Mouse (Mus musculus) gastrocnemius, postnatal 36 days (tissue): ENCODE measurements around the gene Ppp6r2. TPM values are rescaled to one million over a fixed set of nuclear protein-coding genes. Genes with fewer than 3 reads are reported as not detected.

ENCODE experiments used
- microRNA-seq, 2 experiments: library from miRNA; unstranded; fragments of <30 nt; microRNA quantifications; one replicate each; pipeline ENCODE4 v1.2.0; 2021
- total RNA-seq, 2 experiments: library from RNA; stranded (reverse); gene quantifications; 2 replicates each; pipeline ENCODE4 v1.2.3; 2021

Gene Ppp6r2
- total RNA-seq, 2 experiments from 2014 or later = 81.0 to 85.9 TPM

Small RNA genes within 50 kb of the gene (microRNA-seq; reads per million reads assigned to microRNA genes)
- gene Mir6958 = 0.72 to 0.74 reads per million in 2 experiments
- 0.36 to 0.74 reads per million in 2 experiments for gene Mir6959
- gene Mir7118 = 0 to 0.36 reads per million in 2 experiments

Other genes starting within 250 kb of the Ppp6r2 start
- gene Mlc1, start 232.5 kb upstream of the Ppp6r2 start, total RNA-seq = not detected
- gene Mov10l1, start 228.6 kb upstream of the Ppp6r2 start, total RNA-seq = not detected
- not detected for gene Panx2, start 151.8 kb upstream of the Ppp6r2 start, total RNA-seq
- gene Trabd, start 136.4 kb upstream of the Ppp6r2 start, total RNA-seq = 10 to 100 TPM; 29.5 to 29.7 TPM
- 10 to 100 TPM; 12.5 to 14.4 TPM for gene Selenoo, start 122.5 kb upstream of the Ppp6r2 start, total RNA-seq
- gene Tubgcp6, start 88.4 kb upstream of the Ppp6r2 start, total RNA-seq = 1 to 10 TPM; 7.0 to 8.0 TPM
- gene Hdac10, start 82.9 kb upstream of the Ppp6r2 start, total RNA-seq = 1 to 10 TPM; 4.9 to 6.4 TPM
- gene Mapk12, start 70.8 kb upstream of the Ppp6r2 start, total RNA-seq = 100 to 1,000 TPM; 131 to 136 TPM
- gene Mapk11, start 61.9 kb upstream of the Ppp6r2 start, total RNA-seq = 1 to 10 TPM in 1 of 2 experiments, under 1 TPM in 1; 0.79 to 1.1 TPM
- 1 to 10 TPM; 8.9 to 9.6 TPM for gene Plxnb2, start 30.8 kb upstream of the Ppp6r2 start, total RNA-seq
- gene Dennd6b, start 15.1 kb upstream of the Ppp6r2 start, total RNA-seq = 1 to 10 TPM; 7.6 to 9.0 TPM
- 10 to 100 TPM; 62.0 to 62.1 TPM for gene Sbf1, start 103.8 kb downstream of the Ppp6r2 start, total RNA-seq
- gene Adm2, start 111.2 kb downstream of the Ppp6r2 start, total RNA-seq = not detected
- not detected for gene Miox, start 122.8 kb downstream of the Ppp6r2 start, total RNA-seq
- 10 to 100 TPM; 12.0 to 12.6 TPM for gene Lmf2, start 144.1 kb downstream of the Ppp6r2 start, total RNA-seq
- 10 to 100 TPM; 36.7 to 43.0 TPM for gene Ncaph2, start 144.2 kb downstream of the Ppp6r2 start, total RNA-seq
- gene Sco2, start 162.3 kb downstream of the Ppp6r2 start, total RNA-seq = 10 to 100 TPM; 12.0 to 19.1 TPM
- under 1 TPM; 0.35 to 0.48 TPM for gene Tymp, start 165.5 kb downstream of the Ppp6r2 start, total RNA-seq
- gene Odf3b, start 167.7 kb downstream of the Ppp6r2 start, total RNA-seq = under 1 TPM; 0.42 to 0.87 TPM
- not detected for gene Klhdc7b, start 173.4 kb downstream of the Ppp6r2 start, total RNA-seq
- gene Syce3, start 198.9 kb downstream of the Ppp6r2 start, total RNA-seq = not detected
- 100 to 1,000 TPM; 255 to 278 TPM for gene Cpt1b, start 214.3 kb downstream of the Ppp6r2 start, total RNA-seq
- gene C730034F03Rik, start 218.0 kb downstream of the Ppp6r2 start, total RNA-seq = under 1 TPM; 0.20 to 0.47 TPM
- gene Gm44502, start 218.1 kb downstream of the Ppp6r2 start, total RNA-seq = 1 to 10 TPM in 1 of 2 experiments, not detected in 1; 1.5 TPM
- gene Chkb, start 218.4 kb downstream of the Ppp6r2 start, total RNA-seq = 10 to 100 TPM; 20.8 to 30.0 TPM
- under 1 TPM; 0.28 to 0.30 TPM for gene Mapk8ip2, start 242.4 kb downstream of the Ppp6r2 start, total RNA-seq